Mouse (Mus musculus): ENCODE results near the gene Atn1. TPM values are rescaled to one million over a fixed set of nuclear protein-coding genes. Genes with fewer than 3 reads are reported as not detected.
A peak's percentile ranks its signal among the peaks of the same experiment; 100 is the strongest.

Gene Atn1
- polyA plus RNA-seq, 1 experiment from 2014 or later: 14.0 TPM

DNA sequence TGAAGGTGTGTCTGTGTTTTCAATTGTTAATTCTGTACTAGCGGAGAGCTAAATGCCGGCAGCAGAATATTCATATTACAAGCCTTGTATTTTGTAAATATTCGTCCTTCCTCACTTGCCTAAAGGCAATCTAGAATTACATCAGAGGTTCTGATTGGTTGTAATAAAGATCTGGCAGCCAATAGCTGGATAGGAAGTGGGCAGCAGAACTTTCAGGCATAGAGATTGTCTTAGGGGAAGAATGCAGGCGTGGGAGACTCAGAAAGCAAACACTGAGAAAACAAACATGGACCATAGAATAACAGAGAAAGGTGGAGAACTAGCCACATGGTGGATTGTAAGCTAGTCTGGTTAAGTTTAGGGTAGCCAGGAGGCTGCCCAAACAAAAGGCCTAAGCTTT, 33.8 kb upstream of the Atn1 start:
- Histone ChIP-seq H3K9ac (ENCODE audit: low read length) (no peak overlapping the region), H3K4me2 (ENCODE audit: low read depth, low read length) (no peak overlapping the region), H3K27me3 (ENCODE audit: control insufficient read depth, insufficient read depth, low read depth, low read length) (no peaks in the 10 kb centered on the region), H3K27ac (ENCODE audit: low read length) (peak overlapping the region; percentile 2; the same call in 1 of the 2 replicates), H3K36me3 (ENCODE audit: control insufficient read depth, insufficient read depth, low read length) (no peaks in the 10 kb centered on the region), H3K9me3 (ENCODE audit: control insufficient read depth, low read length) (no peaks in the 10 kb centered on the region), H3K4me3 (ENCODE audit: low read length) (no peak overlapping the region), H3K4me1 (replicated peaks; ENCODE audit: control insufficient read depth, insufficient read depth, low read length) (no peaks in the 10 kb centered on the region)
- WGBS: 42% methylated on average over 4 of the region's 4 CpGs
- ATAC-seq (ENCODE audit: low read depth): peak; percentile 47; the same call in 1 of the 2 replicates

DNA sequence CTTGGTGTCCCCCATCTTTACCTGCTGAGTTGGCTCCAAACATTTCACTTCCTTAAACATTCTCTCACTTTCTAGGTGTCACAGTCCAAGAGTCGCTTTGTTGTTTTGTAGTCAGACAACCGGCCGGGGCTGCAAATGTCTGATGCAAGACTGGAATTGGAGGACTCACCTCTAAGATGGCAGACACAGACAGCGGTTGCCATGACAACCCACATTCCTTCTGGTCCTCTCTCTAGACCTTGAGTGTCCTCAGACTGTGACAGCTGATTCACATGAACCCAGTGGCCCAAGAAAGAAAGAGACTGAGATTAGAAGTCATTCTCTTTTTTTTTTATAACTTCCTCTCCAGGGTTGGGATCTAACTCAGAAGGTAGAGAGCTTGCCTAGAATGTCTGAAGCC, 33.2 kb upstream of the Atn1 start:
- no peak overlapping the region for H3K4me3 ChIP-seq (ENCODE audit: low read length)
- H3K9me3 ChIP-seq (ENCODE audit: control insufficient read depth, low read length): no peaks in the 10 kb centered on the region
- H3K9ac ChIP-seq (ENCODE audit: low read length): no peak overlapping the region
- H3K36me3 ChIP-seq (ENCODE audit: control insufficient read depth, insufficient read depth, low read length): no peaks in the 10 kb centered on the region
- no peak overlapping the region for H3K27ac ChIP-seq (ENCODE audit: low read length)
- no peak overlapping the region for H3K4me2 ChIP-seq (ENCODE audit: low read depth, low read length)
- H3K27me3 ChIP-seq (ENCODE audit: control insufficient read depth, insufficient read depth, low read depth, low read length): no peaks in the 10 kb centered on the region
- 58% methylated on average over 4 of the region's 4 CpGs for WGBS
- no peak for ATAC-seq (ENCODE audit: low read depth)
- no peaks in the 10 kb centered on the region for H3K4me1 ChIP-seq (replicated peaks; ENCODE audit: control insufficient read depth, insufficient read depth, low read length)

DNA sequence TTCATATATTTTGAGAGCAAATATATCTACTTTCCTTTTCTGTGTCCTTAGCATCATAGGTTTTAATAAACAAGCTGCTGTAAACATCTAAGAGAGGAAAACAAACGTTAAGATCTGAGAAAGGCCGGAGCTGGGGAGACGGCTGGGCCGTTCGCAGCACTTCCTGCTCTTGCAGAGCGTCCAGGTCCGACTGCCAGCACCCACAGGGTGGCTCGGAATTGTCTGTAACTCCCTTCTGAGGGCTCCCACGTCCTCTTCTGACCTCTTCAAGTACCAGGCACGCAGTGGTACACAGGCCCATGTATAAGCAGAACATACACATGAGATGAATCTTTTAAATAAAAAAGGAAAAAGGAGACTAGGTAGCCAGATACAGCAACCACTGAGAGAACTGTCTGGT, 31.4 kb upstream of the Atn1 start:
- 59% methylated on average over 10 of the region's 10 CpGs for WGBS
- H3K4me3 ChIP-seq (ENCODE audit: low read length): no peak overlapping the region
- no peak overlapping the region for H3K4me2 ChIP-seq (ENCODE audit: low read depth, low read length)
- no peaks in the 10 kb centered on the region for H3K36me3 ChIP-seq (ENCODE audit: control insufficient read depth, insufficient read depth, low read length)
- H3K4me1 ChIP-seq (replicated peaks; ENCODE audit: control insufficient read depth, insufficient read depth, low read length): 0 out of 2 replicates have a peak, but pooled peaks cover under 1% of the 10 kb centered on the region
- no peak overlapping the region for H3K9ac ChIP-seq (ENCODE audit: low read length)
- H3K27ac ChIP-seq (ENCODE audit: low read length): no peak overlapping the region
- H3K27me3 ChIP-seq (ENCODE audit: control insufficient read depth, insufficient read depth, low read depth, low read length): no peaks in the 10 kb centered on the region
- H3K9me3 ChIP-seq (ENCODE audit: control insufficient read depth, low read length): no peaks in the 10 kb centered on the region
- ATAC-seq (ENCODE audit: low read depth): no peak

DNA sequence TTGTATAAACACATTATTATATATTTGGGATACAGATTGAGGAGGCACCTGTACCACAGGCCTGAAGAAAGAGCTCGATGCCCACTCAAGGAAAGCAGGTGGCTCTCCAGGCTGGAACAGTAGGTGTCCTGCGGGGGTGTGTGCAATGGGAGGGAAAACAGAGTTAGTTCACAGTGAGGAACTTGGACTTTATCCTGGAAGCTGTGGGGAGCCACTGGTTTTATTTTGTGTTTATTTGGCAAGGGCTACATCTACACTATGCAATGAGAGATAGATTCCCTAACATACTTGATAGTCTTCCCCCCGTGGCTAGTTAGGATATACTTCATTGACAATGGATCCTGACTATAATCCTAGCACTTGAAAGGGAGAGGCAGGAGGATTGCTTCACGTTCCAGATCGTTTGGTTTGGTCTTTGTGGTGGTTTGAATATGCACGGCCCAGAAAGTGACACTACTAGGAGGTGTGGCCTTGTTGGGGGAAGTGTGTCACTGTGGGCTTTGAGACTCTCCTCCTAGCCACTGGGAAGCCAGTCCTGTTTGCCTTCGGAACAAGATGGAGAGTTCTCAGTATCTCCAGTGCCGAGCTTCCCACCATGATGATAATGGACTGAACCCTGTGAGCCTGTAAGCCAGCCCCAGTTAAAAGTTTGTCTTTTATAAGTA, 30.6 kb upstream of the Atn1 start:
- Histone ChIP-seq H3K4me1 (replicated peaks; ENCODE audit: control insufficient read depth, insufficient read depth, low read length) (0 out of 2 replicates have a peak, but pooled peaks cover 6% of the 10 kb centered on the region), H3K4me3 (ENCODE audit: low read length) (no peak overlapping the region), H3K27me3 (ENCODE audit: control insufficient read depth, insufficient read depth, low read depth, low read length) (no peaks in the 10 kb centered on the region), H3K27ac (ENCODE audit: low read length) (no peak overlapping the region), H3K4me2 (ENCODE audit: low read depth, low read length) (no peak overlapping the region), H3K9ac (ENCODE audit: low read length) (no peak overlapping the region), H3K9me3 (ENCODE audit: control insufficient read depth, low read length) (no peaks in the 10 kb centered on the region), H3K36me3 (ENCODE audit: control insufficient read depth, insufficient read depth, low read length) (no peaks in the 10 kb centered on the region)
- ATAC-seq (ENCODE audit: low read depth): no peak
- 50% methylated on average over 8 of the region's 8 CpGs for WGBS

DNA sequence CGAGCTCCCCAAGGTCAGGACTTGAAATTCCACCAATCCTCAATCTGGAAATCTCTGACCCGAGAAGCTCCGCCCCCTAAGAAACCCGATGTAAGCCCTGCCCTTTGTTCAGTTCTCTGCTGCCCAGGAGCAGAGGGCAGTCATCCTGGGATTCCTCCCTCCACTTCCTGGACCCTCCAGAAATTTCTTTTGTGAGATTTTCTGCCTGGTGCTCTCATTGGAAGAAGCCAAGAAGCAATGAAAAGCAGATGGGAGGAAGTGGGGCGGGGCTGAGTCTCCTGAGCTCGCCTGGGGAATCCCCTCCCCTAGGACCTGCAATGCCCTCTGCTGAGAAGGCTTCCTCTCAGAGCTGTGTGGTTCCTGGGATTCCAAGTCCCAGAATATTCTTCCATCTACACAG, 26.1 kb upstream of the Atn1 start:
- peak overlapping the region; percentile 34; the same call in 1 of the 2 replicates for H3K9ac ChIP-seq (ENCODE audit: low read length)
- WGBS: 17% methylated on average over 6 of the region's 6 CpGs
- no peak overlapping the region; the same call in 1 of the 2 replicates for H3K27ac ChIP-seq (ENCODE audit: low read length)
- H3K9me3 ChIP-seq (ENCODE audit: control insufficient read depth, low read length): no peaks in the 10 kb centered on the region
- peak overlapping the region; percentile 46 for H3K4me2 ChIP-seq (ENCODE audit: low read depth, low read length)
- H3K27me3 ChIP-seq (ENCODE audit: control insufficient read depth, insufficient read depth, low read depth, low read length): peaks cover 2% of the 10 kb centered on the region; the same call in 1 of the 2 replicates
- ATAC-seq (ENCODE audit: low read depth): peak; percentile 42; the same call in 1 of the 2 replicates
- H3K36me3 ChIP-seq (ENCODE audit: control insufficient read depth, insufficient read depth, low read length): no peaks in the 10 kb centered on the region
- H3K4me3 ChIP-seq (ENCODE audit: low read length): peak overlapping the region; percentile 39
- H3K4me1 ChIP-seq (replicated peaks; ENCODE audit: control insufficient read depth, insufficient read depth, low read length): peaks cover 9% of the 10 kb centered on the region; the same call in 1 of the 2 replicates

DNA sequence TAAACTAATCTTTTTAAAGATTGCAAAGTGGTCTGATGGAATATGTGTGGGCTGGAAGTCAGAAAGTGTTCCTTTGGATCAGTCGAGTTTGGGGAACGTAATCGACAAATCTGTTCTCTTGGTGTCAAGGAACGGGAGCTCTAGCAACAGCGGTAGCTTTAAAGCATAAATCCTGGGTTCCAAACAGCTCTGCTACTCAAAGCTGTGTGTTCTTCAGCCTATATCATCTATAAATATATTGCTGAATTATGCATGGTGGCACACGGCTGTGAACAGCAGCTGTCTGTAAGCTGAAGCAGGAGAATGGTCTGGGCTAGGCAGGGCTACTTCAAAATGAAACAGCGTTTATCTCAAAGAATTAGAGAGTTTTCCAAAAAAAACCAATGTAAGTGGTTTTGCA, 24.6 kb upstream of the Atn1 start:
- H3K9me3 ChIP-seq (ENCODE audit: control insufficient read depth, low read length): no peaks in the 10 kb centered on the region
- peaks cover 9% of the 10 kb centered on the region; the same call in 1 of the 2 replicates for H3K4me1 ChIP-seq (replicated peaks; ENCODE audit: control insufficient read depth, insufficient read depth, low read length)
- 82% methylated on average over 7 of the region's 7 CpGs for WGBS
- no peak overlapping the region for H3K4me2 ChIP-seq (ENCODE audit: low read depth, low read length)
- no peak for ATAC-seq (ENCODE audit: low read depth)
- no peaks in the 10 kb centered on the region for H3K36me3 ChIP-seq (ENCODE audit: control insufficient read depth, insufficient read depth, low read length)
- no peak overlapping the region for H3K4me3 ChIP-seq (ENCODE audit: low read length)
- H3K9ac ChIP-seq (ENCODE audit: low read length): no peak overlapping the region
- no peak overlapping the region for H3K27ac ChIP-seq (ENCODE audit: low read length)
- H3K27me3 ChIP-seq (ENCODE audit: control insufficient read depth, insufficient read depth, low read depth, low read length): peaks cover 2% of the 10 kb centered on the region; the same call in 1 of the 2 replicates

DNA sequence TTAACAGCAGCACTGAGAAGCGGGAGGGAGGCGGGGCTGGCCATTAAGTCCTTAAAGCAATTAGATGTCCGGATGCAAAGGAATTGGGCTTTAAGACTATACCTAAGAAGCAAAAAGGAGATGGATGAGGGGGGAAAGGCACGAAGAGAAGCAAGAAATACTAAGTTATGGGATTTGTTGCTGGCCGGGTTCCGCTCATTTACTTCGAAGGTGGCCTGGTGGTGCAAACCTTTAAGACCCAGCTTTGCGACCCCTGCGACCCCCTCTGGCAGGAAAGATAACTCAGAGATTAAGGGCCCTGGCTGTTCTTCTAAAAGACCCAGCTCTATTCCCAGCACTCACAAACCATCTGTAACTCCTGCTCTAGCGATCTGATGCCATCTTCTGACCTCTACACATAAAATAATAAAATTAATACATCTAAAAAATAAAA, 23.7 kb upstream of the Atn1 start:
- Histone ChIP-seq H3K36me3 (ENCODE audit: control insufficient read depth, insufficient read depth, low read length) (no peaks in the 10 kb centered on the region), H3K9me3 (ENCODE audit: control insufficient read depth, low read length) (no peaks in the 10 kb centered on the region), H3K27ac (ENCODE audit: low read length) (no peak overlapping the region), H3K4me2 (ENCODE audit: low read depth, low read length) (peak overlapping the region; percentile 81), H3K9ac (ENCODE audit: low read length) (peak overlapping the region; percentile 59), H3K27me3 (ENCODE audit: control insufficient read depth, insufficient read depth, low read depth, low read length) (peaks cover 2% of the 10 kb centered on the region; the same call in 1 of the 2 replicates), H3K4me3 (ENCODE audit: low read length) (peak overlapping the region; percentile 51), H3K4me1 (replicated peaks; ENCODE audit: control insufficient read depth, insufficient read depth, low read length) (peaks cover 9% of the 10 kb centered on the region; the same call in 1 of the 2 replicates)
- ATAC-seq (ENCODE audit: low read depth): peak; percentile 68
- WGBS: 5% methylated on average over 10 of the region's 10 CpGs

DNA sequence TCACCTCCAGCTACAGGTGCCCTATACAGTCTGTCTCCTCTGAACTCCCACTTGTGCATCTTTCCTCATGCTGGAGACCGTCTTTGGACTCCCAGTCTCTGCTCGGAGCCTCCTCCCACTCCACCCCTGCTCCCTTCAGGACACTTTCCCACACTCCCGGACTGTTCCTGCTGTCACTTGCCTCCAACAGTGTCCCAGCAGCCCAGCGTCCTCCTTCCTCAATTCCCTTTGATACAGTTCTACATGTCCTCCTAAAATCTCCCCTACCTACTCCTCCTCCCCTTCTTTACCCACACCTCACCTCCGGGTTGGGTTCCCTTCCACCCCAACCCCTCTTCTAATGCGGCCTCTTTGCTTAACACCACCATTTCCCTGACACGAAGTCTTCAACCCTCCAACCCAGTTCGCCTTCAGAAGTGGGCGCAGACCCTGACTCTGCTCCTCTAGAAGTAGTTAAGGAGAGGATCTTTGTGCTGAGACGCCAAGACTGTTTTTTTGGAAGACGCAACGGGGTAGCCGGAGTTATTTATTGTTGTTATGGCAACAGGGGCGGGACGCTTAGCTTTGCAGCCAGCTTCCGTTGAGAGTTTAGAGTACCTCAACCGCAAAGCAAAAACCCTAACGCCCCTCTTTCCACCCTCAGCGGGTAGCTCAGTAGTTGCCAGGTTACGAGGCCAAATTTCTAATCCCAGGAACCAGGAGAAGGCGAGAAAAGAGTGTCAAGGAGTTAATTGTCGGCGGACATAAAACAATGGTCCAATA, 23.1 kb upstream of the Atn1 start, which contains the start of gene Lrrc23:
Lrrc23 (minus strand) TSS at position 506 of the 762 bp plus-strand sequence.
- Histone ChIP-seq H3K4me2 (ENCODE audit: low read depth, low read length) (peak within 1 kb of the TSS; percentile 81), H3K4me1 (replicated peaks; ENCODE audit: control insufficient read depth, insufficient read depth, low read length) (peaks cover 9% of the 10 kb centered on the region; the same call in 1 of the 2 replicates), H3K27ac (ENCODE audit: low read length) (no peak within 1 kb of the TSS), H3K4me3 (ENCODE audit: low read length) (peak within 1 kb of the TSS; percentile 51), H3K9ac (ENCODE audit: low read length) (peak within 1 kb of the TSS; percentile 59), H3K36me3 (ENCODE audit: control insufficient read depth, insufficient read depth, low read length) (no peaks in the 10 kb centered on the region), H3K9me3 (ENCODE audit: control insufficient read depth, low read length) (no peaks in the 10 kb centered on the region), H3K27me3 (ENCODE audit: control insufficient read depth, insufficient read depth, low read depth, low read length) (peaks cover 2% of the 10 kb centered on the region; the same call in 1 of the 2 replicates)
- 2% methylated on average over 23 of the region's 23 CpGs for WGBS
- ATAC-seq (ENCODE audit: low read depth): peak; percentile 58

DNA sequence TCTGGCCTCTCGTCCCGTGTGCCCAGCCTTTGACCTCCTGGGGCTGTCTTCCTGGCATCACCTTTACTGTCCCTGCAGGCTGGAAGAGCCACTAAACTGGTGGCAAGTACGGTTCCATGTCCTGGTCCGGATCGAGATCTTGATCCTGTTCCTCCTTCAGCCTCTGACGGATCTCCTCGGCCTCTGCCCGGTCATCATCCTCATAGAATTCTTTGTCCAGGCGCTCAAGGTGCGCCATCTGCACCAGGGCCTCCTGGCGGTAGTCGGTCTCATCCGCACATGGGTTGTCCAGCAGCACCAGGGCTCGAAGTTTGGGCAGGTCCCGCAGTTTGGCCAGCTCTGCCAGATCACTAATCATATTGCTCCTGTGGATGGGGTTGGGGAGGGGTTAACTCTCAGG, 14.2 kb upstream of the Atn1 start:
- no peak overlapping the region for H3K9ac ChIP-seq (ENCODE audit: low read length)
- no peak overlapping the region for H3K4me2 ChIP-seq (ENCODE audit: low read depth, low read length)
- no peaks in the 10 kb centered on the region for H3K9me3 ChIP-seq (ENCODE audit: control insufficient read depth, low read length)
- no peak overlapping the region for H3K27ac ChIP-seq (ENCODE audit: low read length)
- no peak overlapping the region for H3K4me3 ChIP-seq (ENCODE audit: low read length)
- no peaks in the 10 kb centered on the region for H3K36me3 ChIP-seq (ENCODE audit: control insufficient read depth, insufficient read depth, low read length)
- 80% methylated on average over 15 of the region's 15 CpGs for WGBS
- H3K27me3 ChIP-seq (ENCODE audit: control insufficient read depth, insufficient read depth, low read depth, low read length): peaks cover 3% of the 10 kb centered on the region
- ATAC-seq (ENCODE audit: low read depth): no peak
- H3K4me1 ChIP-seq (replicated peaks; ENCODE audit: control insufficient read depth, insufficient read depth, low read length): peaks cover 12% of the 10 kb centered on the region; the same call in 1 of the 2 replicates

Data from lung, embryonic 16.5 days (tissue).